Mouse (Mus musculus) small intestine, adult 2 months (tissue): Measurements from ENCODE around the gene Xylt1. TPM values are rescaled to one million over a fixed set of nuclear protein-coding genes. Genes with fewer than 3 reads are reported as not detected.
A peak's percentile ranks its signal among the peaks of the same experiment; 100 is the strongest.

ENCODE experiments used
- H3K27ac ChIP-seq: fragments of 200-500 bp; 2 replicates; pipeline ENCODE4 v1.5.1; 2012; ENCODE audit warnings: low read depth, low read length, control low read depth, inconsistent platforms; ENCODE audit not compliant: insufficient read depth
- H3K27me3 ChIP-seq: fragments of 200-500 bp; 2 replicates; pipeline ENCODE4 v1.6.1; 2012; ENCODE audit warnings: mild to moderate bottlenecking, moderate library complexity, low read length, inconsistent platforms; ENCODE audit not compliant: control insufficient read depth, insufficient read depth
- H3K36me3 ChIP-seq: fragments of 200-500 bp; 2 replicates; pipeline ENCODE4 v1.6.1; 2012; ENCODE audit warnings: mild to moderate bottlenecking, low read length, control low read depth, inconsistent platforms; ENCODE audit not compliant: control insufficient read depth, insufficient read depth
- H3K4me1 ChIP-seq: fragments of 200-500 bp; 2 replicates; pipeline ENCODE4 v1.6.1; 2012; ENCODE audit warnings: low read length, inconsistent platforms, mixed read lengths; ENCODE audit not compliant: control insufficient read depth, insufficient read depth, insufficient read length
- H3K4me3 ChIP-seq: fragments of 200-500 bp; 2 replicates; pipeline ENCODE4 v1.5.1; 2012; ENCODE audit warnings: low read depth, mild to moderate bottlenecking, control low read depth, inconsistent platforms, low read length, moderate library complexity
- CTCF ChIP-seq: fragments of 200-500 bp; IDR thresholded peaks from 2 replicates; pipeline ENCODE4 v1.5.1; 2012; ENCODE audit warnings: low read depth, mild to moderate bottlenecking, control low read depth, inconsistent platforms, low read length, moderate library complexity, mixed read lengths; ENCODE audit not compliant: insufficient replicate concordance, insufficient read length; ENCODE audit errors: extremely low read depth
- POLR2A ChIP-seq: fragments of 200-500 bp; IDR thresholded peaks from 2 replicates; pipeline ENCODE4 v1.6.1; 2012; ENCODE audit warnings: low read depth, mild to moderate bottlenecking, control low read depth, inconsistent platforms, low read length, moderate library complexity
- WGBS: fragments of 180-500 bp; shearing (Covaris S2); methylation state at CpG from one replicate; pipeline ENCODE4 v1.1.7; 2018; 5-methylcytosine and 5-hydroxymethylcytosine counted together
- polyA plus RNA-seq: library from polyadenylated mRNA; depleted of rRNA; stranded (reverse); fragments of >200 nt; gene quantifications from 2 replicates; pipeline ENCODE4 v1.2.3, GENCODE M21; 2012

Xylt1 gene
- polyA plus RNA-seq, 1 experiment: 2.9 TPM

DNA sequence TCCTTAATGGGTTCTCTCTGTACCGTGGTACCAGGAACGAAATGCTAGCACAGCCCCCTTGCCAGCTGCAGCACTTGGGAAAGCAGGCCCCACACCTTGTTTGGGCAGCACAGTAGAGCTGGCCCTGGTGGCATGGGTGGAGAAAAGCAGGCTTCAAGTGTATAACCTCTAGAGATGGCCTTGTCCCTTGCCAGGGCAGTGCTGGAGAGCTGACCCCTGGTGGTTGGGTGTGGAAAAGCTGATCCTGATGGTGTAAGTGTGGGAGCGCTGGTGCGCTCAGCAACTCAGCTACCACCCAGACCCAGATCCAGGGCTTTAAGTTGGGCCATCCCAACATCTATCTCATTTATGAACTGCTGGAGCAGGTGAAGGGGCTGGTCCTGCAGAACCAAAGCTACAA lies 314.8 kb downstream of the Xylt1 start:
- Histone ChIP-seq H3K36me3 (no peaks in the 10 kb centered on the region), H3K4me1 (no peaks in the 10 kb centered on the region), H3K27me3 (no peaks in the 10 kb centered on the region), H3K4me3 (no peak overlapping the region), H3K27ac (no peak overlapping the region)
- no peak for TF ChIP-seq POLR2A
- peak; percentile 43; the same call in 1 of the 2 replicates for TF ChIP-seq CTCF
- WGBS: 85% methylated on average over 4 of the region's 4 CpGs

DNA sequence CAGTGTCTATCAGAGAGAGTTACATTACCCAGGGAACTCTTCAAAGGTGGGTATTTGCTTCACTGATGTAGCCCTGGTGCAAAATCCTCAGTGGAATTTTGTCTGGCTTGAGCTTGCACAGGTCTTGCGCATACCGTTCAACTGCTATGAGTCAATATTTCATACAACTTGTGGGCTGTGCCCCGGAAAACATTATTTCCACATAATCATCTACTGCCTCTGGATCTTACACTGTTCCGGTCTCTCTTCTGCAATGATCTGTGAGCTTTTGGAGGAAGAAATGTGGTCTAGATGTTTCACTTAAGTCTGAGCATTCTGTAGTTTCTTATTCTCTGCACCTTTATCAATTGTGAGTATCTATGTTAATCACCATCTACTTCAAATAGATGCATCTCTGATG lies 316.9 kb downstream of the Xylt1 start:
- WGBS: 93% methylated on average over 4 of the region's 4 CpGs
- no peak overlapping the region for H3K27ac ChIP-seq
- no peaks in the 10 kb centered on the region for H3K4me1 ChIP-seq
- TF ChIP-seq POLR2A (no peak), CTCF (no peak)
- no peak overlapping the region for H3K4me3 ChIP-seq
- H3K27me3 ChIP-seq: no peaks in the 10 kb centered on the region
- no peaks in the 10 kb centered on the region for H3K36me3 ChIP-seq

DNA sequence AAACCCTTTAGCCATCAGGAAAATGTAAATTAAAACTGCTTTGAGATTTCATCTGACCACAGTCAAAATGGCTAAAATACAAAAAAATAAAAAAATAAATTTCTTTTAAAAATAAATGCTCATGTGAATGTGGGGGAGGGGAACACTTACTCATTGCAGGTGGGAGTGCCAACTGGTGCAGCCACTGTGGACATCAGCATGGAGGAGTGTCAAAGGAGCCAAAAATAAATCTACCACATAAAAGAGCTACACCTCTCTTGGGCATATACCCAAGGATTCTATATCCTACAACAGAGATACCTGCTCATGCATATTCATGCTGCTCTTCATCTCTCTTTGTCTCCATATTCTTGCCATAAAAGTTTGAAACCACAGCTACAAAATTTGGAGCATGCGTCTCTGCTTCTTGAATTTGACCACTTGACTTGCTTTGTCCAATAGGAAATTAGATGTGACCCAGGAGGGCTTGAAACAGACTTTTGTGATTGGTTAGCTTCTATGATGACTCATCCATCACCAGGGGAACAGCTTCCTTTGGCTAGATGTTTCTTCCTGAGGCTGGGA lies 317.9 kb downstream of the Xylt1 start:
- Histone ChIP-seq H3K4me1 (no peaks in the 10 kb centered on the region), H3K27ac (no peak overlapping the region), H3K27me3 (no peaks in the 10 kb centered on the region), H3K36me3 (no peaks in the 10 kb centered on the region), H3K4me3 (no peak overlapping the region)
- 91% methylated on average over 1 of the region's 1 CpGs for WGBS
- TF ChIP-seq CTCF (no peak), POLR2A (no peak)

DNA sequence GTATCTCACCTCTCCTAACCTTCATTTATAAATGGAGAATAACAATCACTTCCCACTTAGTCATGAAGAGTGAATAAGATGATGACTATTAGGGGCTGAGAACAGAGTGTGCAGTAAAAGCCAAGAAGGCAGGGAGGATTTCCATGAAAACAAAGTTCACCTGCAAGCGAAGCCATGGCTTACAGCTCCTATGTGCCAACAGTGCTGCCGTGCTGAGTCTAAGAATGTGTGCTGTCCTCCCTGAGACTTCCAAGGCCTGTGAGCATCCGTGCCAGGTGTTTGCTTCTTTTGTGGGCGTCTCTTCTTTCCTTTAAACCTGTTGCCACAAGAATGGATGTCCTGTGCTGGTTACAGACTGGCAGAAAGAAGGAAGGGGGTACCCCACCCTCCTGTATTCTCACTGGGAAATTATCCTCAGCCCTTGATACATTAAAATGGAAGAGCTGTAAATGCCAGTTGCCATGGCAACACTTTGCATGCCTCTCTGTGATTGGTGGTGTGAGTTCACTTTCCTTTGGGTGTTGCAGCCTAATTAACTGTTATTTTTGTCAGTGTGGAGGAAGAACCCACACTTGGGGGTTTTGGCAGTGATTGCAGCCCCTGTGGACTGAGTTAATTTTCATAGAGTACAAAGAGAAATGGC lies 318.7 kb downstream of the Xylt1 start:
- Histone ChIP-seq H3K27ac (no peak overlapping the region), H3K27me3 (no peaks in the 10 kb centered on the region), H3K4me1 (no peaks in the 10 kb centered on the region), H3K36me3 (no peaks in the 10 kb centered on the region), H3K4me3 (no peak overlapping the region)
- 74% methylated on average over 4 of the region's 4 CpGs for WGBS
- TF ChIP-seq CTCF (no peak), POLR2A (no peak)

DNA sequence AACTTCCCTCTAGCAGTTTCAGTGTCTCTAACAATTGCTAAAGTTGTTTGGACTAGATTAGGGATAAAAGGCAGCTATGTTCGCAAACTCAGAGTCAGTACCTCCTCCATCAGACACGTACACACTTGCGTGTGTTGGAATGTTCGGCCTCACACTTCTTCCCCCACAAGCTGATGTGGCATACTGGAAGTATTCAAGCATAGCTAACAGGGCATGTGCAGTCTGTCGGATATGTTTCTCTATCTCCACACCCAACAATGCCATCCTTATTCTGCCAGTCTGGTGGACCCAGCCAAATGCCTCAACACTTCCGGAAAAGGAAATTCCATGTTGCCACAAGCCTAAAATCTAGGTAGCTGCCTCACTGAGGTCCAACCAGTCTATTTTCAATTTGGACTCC lies 319.3 kb downstream of the Xylt1 start:
- no peaks in the 10 kb centered on the region for H3K36me3 ChIP-seq
- no peak for TF ChIP-seq CTCF
- TF ChIP-seq POLR2A: no peak
- 65% methylated on average over 6 of the region's 6 CpGs for WGBS

DNA sequence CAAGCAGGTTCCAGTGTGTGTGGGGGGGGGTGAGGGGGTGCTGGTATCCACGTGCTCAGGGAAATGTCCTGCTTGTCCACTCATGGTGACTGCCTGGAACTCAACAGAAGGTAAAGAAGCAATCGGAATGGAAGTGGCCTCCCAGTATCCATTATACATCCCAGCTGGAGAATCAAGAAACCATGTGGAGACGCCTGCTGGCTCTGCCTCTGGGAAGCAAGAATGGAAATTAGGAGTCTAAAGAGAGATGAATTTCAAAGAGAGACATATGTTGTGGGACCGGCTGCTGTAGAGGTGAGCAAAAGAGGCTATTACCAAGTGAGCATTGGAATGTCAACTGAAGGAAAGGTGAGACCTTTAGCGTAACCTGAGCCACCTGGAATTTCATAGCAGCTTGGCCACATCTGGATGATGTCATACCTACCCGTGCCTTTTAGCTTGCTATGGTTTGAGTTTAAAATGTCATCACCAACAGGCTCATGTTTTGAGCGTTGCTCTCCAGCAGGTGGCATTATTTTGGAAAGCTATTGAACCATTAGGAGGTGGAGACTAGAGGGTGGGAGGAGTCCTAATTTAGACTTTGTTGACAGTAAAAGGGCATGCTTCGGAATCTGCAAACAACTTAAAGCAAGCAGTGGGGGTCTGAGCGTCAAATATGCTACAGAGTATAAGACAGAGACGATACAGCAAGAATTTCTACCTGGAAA lies 329.3 kb downstream of the Xylt1 start:
- Histone ChIP-seq H3K4me1 (no peaks in the 10 kb centered on the region), H3K27ac (no peak overlapping the region), H3K27me3 (no peaks in the 10 kb centered on the region), H3K36me3 (no peaks in the 10 kb centered on the region), H3K4me3 (no peak overlapping the region)
- 47% methylated on average over 10 of the region's 10 CpGs for WGBS
- TF ChIP-seq CTCF (no peak), POLR2A (no peak)

More for the DNA sequence above, 319.3 kb downstream of the Xylt1 start:
- no peak overlapping the region for H3K27ac ChIP-seq
- no peaks in the 10 kb centered on the region for H3K4me1 ChIP-seq
- no peak overlapping the region for H3K4me3 ChIP-seq
- H3K27me3 ChIP-seq: no peaks in the 10 kb centered on the region

DNA sequence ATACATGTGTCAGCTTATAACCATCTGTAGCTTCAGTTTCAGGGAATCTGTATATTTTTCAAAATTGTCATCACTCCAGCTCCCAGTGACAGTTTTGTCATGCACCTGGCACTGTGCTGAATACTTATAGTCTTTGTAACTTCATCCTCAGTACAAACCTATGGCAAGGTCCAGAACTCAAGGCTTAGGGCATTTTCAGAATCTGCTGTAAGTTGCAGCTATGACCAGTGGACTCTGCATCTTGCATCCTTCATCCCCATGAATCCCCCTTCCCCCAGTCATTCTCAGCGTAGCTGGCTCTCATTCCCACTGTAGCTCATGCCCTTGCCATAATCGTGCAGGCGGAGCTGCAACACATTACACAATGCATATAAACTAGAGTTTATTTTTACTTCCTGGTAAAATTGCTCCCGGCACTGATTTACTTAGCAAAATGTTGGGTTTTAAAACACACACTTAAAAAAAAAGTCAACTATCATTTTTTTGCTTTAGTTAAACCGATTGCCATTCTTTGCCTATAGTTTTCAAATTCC lies 336.2 kb downstream of the Xylt1 start:
- no peak for TF ChIP-seq POLR2A
- no peak for TF ChIP-seq CTCF
- H3K27ac ChIP-seq: no peak overlapping the region
- H3K4me1 ChIP-seq: no peaks in the 10 kb centered on the region
- H3K27me3 ChIP-seq: no peaks in the 10 kb centered on the region
- 62% methylated on average over 5 of the region's 5 CpGs for WGBS
- no peaks in the 10 kb centered on the region for H3K36me3 ChIP-seq
- H3K4me3 ChIP-seq: no peak overlapping the region
